Mouse (Mus musculus): ENCODE data around the gene Cela3a. TPM values are rescaled to one million over a fixed set of nuclear protein-coding genes. Genes with fewer than 3 reads are reported as not detected.
"Not testable (repeated sequence)": the region's sequence is repeated elsewhere in the genome, so short reads cannot be mapped to it uniquely, and the experiment has no call there.

Cela3a gene
- polyA plus RNA-seq, 1 experiment from 2014 or later: not detected

DNA sequence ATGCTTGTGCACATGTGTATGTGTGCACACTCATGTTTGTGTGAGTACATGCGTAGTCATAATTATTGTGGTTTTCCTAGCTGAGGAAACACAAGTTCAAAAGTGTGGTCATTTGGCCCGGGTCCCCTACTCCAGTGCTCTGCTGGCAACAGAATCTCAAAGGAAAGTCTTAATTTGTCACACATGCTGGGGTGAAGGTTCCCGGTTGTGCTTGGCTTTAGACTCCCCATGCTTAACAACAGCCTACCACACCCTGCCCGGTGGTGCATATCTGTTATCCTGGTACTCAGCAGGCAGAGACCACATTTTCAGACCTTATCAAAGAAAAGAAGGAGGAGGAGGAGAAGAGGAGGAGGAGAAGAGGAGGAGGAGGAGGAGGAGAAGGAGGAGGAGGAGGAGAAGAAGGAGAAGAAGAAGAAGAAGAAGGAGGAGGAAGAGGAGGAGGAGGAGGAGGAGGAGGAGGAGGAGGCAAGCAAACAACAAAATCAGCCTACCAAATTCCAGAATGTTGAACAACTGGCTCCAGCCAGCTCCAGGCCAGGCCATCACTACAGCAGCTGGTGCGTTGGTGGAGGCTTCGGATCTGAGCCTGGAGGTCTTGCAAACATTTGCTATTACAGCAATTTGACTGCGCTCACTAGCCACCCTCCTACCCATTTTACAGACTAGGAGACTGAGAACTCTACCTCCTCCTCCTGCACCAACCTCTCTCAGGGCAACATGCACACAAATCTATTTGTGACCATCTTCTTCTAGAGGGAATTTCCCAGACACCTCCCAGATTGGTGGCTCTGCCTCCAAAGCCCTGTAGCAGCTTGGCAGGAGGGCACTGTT is 38.0 kb upstream of the Cela3a start:
- Histone ChIP-seq H3K9ac (no peak overlapping the region), H3K4me3 (no peak overlapping the region), H3K36me3 (no peaks in the 10 kb centered on the region), H3K27me3 (replicated peaks) (no peaks in the 10 kb centered on the region), H3K27ac (no peak overlapping the region), H3K9me3 (no peaks in the 10 kb centered on the region), H3K4me2 (replicated peaks) (no peak overlapping the region), H3K4me1 (peaks cover 11% of the 10 kb centered on the region)
- 81% methylated on average over 7 of the region's 7 CpGs for WGBS
- no peak for ATAC-seq (ENCODE audit: low FRiP score, low read depth)

DNA sequence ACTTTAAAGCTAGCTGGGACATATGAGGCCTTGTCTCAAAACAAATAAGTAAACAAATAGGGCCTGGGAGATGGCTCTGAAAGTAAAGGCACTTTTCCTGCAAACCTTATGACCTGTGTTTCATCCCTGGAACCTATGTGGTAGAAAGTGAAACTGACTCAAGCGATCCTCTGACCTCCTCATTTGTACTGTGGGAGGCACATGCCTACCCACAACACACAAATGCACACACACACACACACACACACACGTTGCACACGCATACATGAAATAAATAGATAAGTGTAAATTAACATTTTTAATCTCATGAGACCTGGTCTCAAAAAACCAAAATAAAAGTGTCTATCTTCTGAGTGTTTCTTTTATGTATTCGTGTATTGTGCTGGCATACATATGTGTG is 36.3 kb upstream of the Cela3a start:
- no peaks in the 10 kb centered on the region for H3K27me3 ChIP-seq (replicated peaks)
- H3K36me3 ChIP-seq: no peaks in the 10 kb centered on the region
- H3K9ac ChIP-seq: no peak overlapping the region
- H3K27ac ChIP-seq: no peak overlapping the region
- WGBS: 86% methylated on average over 4 of the region's 4 CpGs
- ATAC-seq (ENCODE audit: low FRiP score, low read depth): no peak
- no peak overlapping the region for H3K4me3 ChIP-seq
- H3K4me2 ChIP-seq (replicated peaks): no peak overlapping the region
- no peaks in the 10 kb centered on the region for H3K9me3 ChIP-seq
- H3K4me1 ChIP-seq: peaks cover 11% of the 10 kb centered on the region

DNA sequence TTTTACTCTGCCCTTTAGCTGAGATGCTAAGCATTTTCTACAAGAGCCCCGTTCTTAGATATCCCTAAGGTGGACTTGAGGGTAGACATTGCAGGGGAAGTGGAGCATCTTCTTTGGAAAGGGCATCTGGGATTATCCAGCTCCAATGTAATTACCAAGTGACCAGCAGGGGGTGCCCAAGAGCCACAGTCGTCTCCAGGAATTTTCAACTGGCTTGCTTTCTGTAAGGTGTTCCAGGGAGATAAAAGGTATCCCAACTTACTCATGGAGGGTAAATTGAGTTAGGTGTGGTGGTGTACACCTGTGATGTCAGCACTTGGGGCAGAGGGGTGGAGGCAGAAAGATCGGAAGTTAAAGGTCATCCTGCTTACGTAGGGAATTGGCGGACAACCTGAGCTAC is 34.0 kb upstream of the Cela3a start:
- 38% methylated on average over 5 of the region's 5 CpGs for WGBS
- Histone ChIP-seq H3K9ac (no peak overlapping the region), H3K9me3 (no peaks in the 10 kb centered on the region), H3K27me3 (replicated peaks) (no peaks in the 10 kb centered on the region), H3K4me1 (peaks cover 8% of the 10 kb centered on the region), H3K36me3 (no peaks in the 10 kb centered on the region), H3K4me2 (replicated peaks) (no peak overlapping the region), H3K27ac (no peak overlapping the region), H3K4me3 (no peak overlapping the region)
- no peak for ATAC-seq (ENCODE audit: low FRiP score, low read depth)

DNA sequence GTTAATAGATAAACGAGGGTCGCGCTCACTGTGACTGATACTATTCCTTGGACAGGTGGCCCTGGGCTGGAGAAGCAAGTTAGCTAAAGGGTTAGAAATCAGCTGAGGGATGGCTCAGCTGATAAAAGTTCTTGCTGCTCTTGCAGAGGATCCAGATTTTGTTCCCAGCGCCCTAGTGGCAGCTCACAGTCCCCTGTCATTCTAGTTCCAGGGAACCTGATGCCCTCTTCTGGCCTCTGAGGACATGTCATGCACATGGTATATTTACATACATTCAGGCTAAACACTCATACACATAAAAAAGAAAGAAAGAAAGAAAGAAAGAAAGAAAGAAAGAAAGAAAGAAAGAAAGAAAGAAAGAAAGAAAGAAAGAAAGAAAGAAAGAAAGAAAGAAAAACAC is 31.7 kb upstream of the Cela3a start:
- no peaks in the 10 kb centered on the region for H3K36me3 ChIP-seq
- H3K27ac ChIP-seq: no peak overlapping the region
- no peaks in the 10 kb centered on the region for H3K4me1 ChIP-seq
- no peaks in the 10 kb centered on the region for H3K9me3 ChIP-seq
- WGBS: 86% methylated on average over 4 of the region's 4 CpGs
- no peak overlapping the region for H3K9ac ChIP-seq
- no peak for ATAC-seq (ENCODE audit: low FRiP score, low read depth)
- no peak overlapping the region for H3K4me3 ChIP-seq
- no peak overlapping the region for H3K4me2 ChIP-seq (replicated peaks)
- no peaks in the 10 kb centered on the region for H3K27me3 ChIP-seq (replicated peaks)

DNA sequence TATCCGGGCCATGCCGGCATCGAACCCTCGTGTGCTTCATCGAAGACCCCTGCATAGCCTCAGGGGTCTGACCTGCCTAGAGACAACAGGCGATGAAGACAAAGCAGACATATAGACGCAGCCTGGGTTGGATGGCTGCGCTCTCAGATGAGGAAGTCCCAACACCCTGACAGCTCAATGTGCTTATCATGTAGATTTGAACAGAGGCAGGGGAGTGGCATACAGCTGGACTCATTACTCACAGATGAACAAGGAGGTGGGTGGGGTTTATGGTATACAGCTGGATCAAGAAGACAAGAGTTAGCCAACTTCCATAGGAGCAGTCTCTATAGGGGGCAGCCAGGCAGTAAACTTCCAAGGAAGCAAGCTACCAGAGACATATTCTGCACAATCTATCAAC is 29.3 kb upstream of the Cela3a start:
- Histone ChIP-seq H3K4me2 (replicated peaks) (no peak overlapping the region), H3K9ac (no peak overlapping the region), H3K27me3 (replicated peaks) (no peaks in the 10 kb centered on the region), H3K4me1 (no peaks in the 10 kb centered on the region), H3K27ac (no peak overlapping the region), H3K9me3 (no peaks in the 10 kb centered on the region), H3K4me3 (no peak overlapping the region), H3K36me3 (no peaks in the 10 kb centered on the region)
- WGBS: 90% methylated on average over 8 of the region's 8 CpGs
- ATAC-seq (ENCODE audit: low FRiP score, low read depth): no peak

DNA sequence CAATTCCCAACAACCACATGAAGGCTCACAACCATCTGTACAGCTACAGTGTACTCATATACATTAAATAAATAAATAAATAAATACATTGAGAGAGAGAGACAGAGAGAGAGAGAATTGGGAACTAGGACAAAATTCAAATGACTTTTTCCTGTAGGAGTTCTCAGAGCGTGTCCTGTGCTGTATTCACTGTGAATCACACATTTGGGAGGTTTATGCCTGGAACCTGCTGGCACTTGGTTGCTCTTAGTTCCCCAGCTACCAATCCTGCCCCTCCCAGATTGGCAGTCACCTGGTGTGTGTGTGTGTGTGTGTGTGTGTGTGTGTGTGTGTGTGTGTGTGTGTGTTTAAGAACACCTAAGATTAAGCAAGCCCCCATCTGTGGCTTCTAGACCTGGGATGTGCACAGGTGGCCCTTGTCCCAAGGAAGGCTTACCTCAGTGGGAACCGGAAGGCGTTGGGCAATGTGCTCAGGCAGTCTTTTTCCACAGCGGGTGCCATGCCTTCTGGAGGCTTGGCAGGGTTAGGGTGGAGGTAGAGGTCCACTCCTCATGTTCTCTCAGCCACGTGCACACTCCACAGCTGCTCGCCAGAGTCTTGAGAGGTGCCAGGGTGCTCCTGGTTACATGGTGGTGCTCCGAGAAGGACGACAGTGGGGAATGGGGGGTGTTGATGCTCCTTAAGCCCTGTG is 27.5 kb upstream of the Cela3a start:
- Histone ChIP-seq H3K27ac (no peak overlapping the region), H3K4me1 (no peaks in the 10 kb centered on the region), H3K36me3 (no peaks in the 10 kb centered on the region), H3K27me3 (replicated peaks) (no peaks in the 10 kb centered on the region), H3K9ac (no peak overlapping the region), H3K4me2 (replicated peaks) (no peak overlapping the region), H3K9me3 (no peaks in the 10 kb centered on the region), H3K4me3 (no peak overlapping the region)
- WGBS: 93% methylated on average over 8 of the region's 8 CpGs
- ATAC-seq (ENCODE audit: low FRiP score, low read depth): no peak

DNA sequence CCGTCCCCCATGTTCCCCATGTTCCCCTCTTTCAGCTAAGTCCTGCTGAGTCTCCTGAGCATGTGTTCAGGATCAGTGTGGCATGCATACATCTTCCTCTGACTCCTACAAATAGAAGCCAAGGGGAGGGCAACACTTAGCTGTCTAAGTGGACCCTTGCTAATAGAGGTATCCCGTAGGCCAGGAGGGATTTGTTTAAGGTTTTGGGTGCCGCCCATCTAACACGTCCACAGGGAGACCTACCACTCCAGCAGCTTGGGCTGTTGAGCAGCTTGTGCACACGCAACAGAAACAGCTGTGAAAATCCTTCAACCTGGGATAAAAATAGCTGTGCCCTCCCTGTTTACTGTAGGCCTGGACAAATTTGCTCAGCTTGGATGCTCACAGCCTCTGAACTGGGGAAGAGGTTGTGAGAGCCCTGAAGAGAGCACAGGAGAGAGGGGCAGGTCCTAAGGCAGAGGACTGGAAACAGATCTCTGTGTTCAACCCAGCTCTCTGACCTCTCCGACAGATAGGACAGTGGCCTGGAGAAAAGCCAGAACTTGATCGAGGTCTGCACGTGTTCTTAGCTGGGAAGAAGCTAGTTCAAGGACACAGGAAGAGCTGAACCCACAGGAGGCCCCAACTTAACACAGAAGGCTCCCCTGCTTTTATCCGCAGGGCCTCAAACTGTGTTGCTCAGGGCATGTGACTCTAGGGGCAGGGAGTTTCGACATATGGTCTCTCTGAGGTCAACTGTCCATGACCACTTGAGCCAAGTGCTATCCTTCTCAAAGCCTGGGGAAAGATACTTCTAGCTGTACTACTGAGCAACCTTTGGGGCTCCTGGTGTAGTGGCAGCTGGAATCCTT is 23.3 kb upstream of the Cela3a start:
- H3K36me3 ChIP-seq; H3K4me2 ChIP-seq (replicated peaks); H3K4me1 ChIP-seq; H3K9ac ChIP-seq; H3K27ac ChIP-seq; H3K27me3 ChIP-seq (replicated peaks); H3K4me3 ChIP-seq; ATAC-seq (ENCODE audit: low FRiP score, low read depth); H3K9me3 ChIP-seq: not testable (repeated sequence)
- 78% methylated on average over 10 of the region's 10 CpGs for WGBS

DNA sequence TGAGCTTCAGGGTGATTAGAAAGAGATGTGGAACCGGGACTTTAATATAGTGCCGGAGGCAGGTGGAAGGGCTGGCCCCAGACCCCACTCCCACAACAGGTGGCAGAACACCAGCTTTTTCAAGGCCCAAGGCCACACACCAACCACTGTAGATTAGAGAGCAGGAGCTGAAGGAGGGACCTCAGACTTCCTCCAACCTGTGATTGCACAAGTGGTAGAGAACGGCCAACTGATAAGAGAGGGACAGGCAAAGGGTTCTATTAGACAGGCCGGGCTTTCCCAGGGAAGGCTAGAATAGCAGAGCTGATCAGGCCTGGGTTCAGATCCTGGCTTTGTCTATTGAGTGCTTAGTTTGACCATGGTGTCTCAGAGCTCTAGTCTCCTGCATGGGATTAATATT is 20.9 kb upstream of the Cela3a start, which contains the start of gene Cela3b:
Gene Cela3b (minus strand): TSS at position 39 of the 400 bp plus-strand sequence.
- H3K9ac ChIP-seq: no peak within 1 kb of the TSS
- no peak for ATAC-seq (ENCODE audit: low FRiP score, low read depth)

DNA sequence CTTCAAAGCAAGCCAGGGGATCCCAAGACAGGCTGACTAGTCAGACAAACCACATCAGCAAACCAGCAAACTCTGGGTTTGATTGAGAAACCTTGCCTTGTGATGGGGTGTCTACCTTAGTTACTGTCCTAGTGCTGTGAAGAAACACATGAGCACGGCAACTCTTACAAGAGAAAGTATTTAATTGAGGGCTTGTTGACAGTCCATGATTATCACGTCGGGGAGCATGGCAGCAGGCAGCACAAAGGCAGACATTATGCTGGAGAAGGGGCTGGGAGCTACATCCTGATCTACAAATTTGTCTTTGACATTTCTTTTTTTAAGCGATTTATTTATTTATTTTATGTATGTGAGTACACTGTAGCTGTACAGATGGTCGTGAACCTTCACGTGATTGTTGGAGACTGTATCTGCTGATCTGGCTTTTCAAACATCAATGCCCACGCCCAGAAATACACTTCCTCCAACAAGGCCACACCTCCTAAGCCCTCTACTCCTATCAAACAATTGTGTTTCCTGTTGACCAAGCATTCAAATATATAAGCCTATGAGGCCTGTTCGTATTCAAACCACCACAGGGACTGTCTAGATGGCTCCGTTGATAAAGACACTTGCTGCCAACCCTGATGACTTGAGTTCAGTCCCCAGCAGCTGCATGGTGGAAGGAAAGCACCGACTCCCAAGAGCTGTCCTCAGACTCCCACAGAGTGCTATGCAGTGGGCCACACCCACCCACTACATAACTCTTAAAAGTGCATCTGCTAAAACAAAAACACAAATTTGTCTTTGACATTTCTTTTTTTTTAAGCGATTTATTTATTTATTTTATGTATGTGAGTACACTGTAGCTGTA is 8.3 kb upstream of the Cela3a start:
- H3K9ac ChIP-seq: no peak overlapping the region
- ATAC-seq (ENCODE audit: low FRiP score, low read depth): no peak
- H3K27ac ChIP-seq: no peak overlapping the region
- no peaks in the 10 kb centered on the region for H3K4me1 ChIP-seq
- H3K27me3 ChIP-seq (replicated peaks): no peaks in the 10 kb centered on the region
- no peaks in the 10 kb centered on the region for H3K9me3 ChIP-seq
- WGBS: 78% methylated on average over 11 of the region's 11 CpGs
- H3K4me2 ChIP-seq (replicated peaks): no peak overlapping the region
- no peaks in the 10 kb centered on the region for H3K36me3 ChIP-seq
- no peak overlapping the region for H3K4me3 ChIP-seq

More for the DNA sequence above, 20.9 kb upstream of the Cela3a start, which contains the start of gene Cela3b:
- H3K27ac ChIP-seq: no peak within 1 kb of the TSS
- no peak within 1 kb of the TSS for H3K4me2 ChIP-seq (replicated peaks)
- no peaks in the 10 kb centered on the region for H3K4me1 ChIP-seq
- no peaks in the 10 kb centered on the region for H3K27me3 ChIP-seq (replicated peaks)
- H3K36me3 ChIP-seq: no peaks in the 10 kb centered on the region
- WGBS: 95% methylated on average over 4 of the region's 4 CpGs
- H3K9me3 ChIP-seq: no peaks in the 10 kb centered on the region
- H3K4me3 ChIP-seq: no peak within 1 kb of the TSS

DNA sequence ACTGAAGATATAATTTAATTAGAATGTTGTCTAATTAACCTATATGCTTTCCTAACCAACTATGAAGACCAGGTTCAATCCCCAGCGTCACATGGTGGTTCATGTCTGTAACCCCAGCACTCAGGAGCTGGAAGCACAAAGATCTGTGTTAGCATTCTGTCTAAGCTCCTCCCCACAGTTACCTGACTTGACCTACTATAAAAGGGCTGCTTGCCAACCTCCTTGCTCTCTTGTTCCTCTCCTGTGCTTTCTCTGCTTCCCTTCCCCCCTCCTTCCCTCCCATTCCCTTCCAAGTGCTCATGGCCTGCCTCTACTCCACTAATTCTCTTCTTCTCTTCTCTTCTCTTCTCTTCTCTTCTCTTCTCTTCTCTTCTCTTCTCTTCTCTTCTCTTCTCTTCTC is 5.3 kb upstream of the Cela3a start:
- Histone ChIP-seq H3K36me3 (no peaks in the 10 kb centered on the region), H3K4me2 (replicated peaks) (no peak overlapping the region), H3K27ac (no peak overlapping the region), H3K9ac (no peak overlapping the region), H3K4me3 (no peak overlapping the region), H3K4me1 (no peaks in the 10 kb centered on the region), H3K9me3 (no peaks in the 10 kb centered on the region), H3K27me3 (replicated peaks) (no peaks in the 10 kb centered on the region)
- no peak for ATAC-seq (ENCODE audit: low FRiP score, low read depth)
- 72% methylated on average over 1 of the region's 1 CpGs for WGBS

DNA sequence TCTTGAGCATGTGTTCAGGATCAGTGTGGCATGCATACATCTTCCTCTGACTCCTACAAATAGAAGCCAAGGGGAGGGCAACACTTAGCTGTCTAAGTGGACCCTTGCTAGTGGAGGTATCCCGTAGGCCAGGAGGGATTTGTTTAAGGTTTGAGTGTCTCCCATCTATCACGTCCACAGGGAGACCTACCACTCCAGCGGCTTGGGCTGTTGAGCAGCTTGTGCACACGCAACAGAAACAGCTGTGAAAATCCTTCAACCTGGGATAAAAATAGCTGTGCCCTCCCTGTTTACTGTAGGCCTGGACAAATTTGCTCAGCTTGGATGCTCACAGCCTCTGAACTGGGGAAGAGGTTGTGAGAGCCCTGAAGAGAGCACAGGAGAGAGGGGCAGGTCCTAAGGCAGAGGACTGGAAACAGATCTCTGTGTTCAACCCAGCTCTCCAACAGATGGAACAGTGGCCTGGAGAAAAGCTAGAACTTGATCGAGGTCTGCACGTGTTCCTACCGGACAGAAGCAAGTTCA is 2.7 kb upstream of the Cela3a start:
- H3K4me2 ChIP-seq (replicated peaks); ATAC-seq (ENCODE audit: low FRiP score, low read depth); H3K4me1 ChIP-seq; H3K27ac ChIP-seq; H3K9me3 ChIP-seq; H3K4me3 ChIP-seq; H3K9ac ChIP-seq; H3K36me3 ChIP-seq; H3K27me3 ChIP-seq (replicated peaks): not testable (repeated sequence)
- 86% methylated on average over 7 of the region's 7 CpGs for WGBS
